Mouse (Mus musculus): ENCODE results near the gene Dlg2.

GRCm38 (mm10) chr7:91212236-91212635 is 735.8 kb downstream of the Dlg2 start:
- TF ChIP-seq CTCF (IDR thresholded peaks at IDR 0.05; ENCODE audit: control insufficient read depth, insufficient read depth, insufficient read length) = no peak
- TF ChIP-seq MYOG (IDR thresholded peaks at IDR 0.05; ENCODE audit: control insufficient read depth, extremely low read depth, insufficient read length) = no peak
- no peak for TF ChIP-seq MYOD1 (IDR thresholded peaks at IDR 0.05; ENCODE audit: control insufficient read depth, insufficient read length, low read depth)
- TF ChIP-seq USF1 (IDR thresholded peaks at IDR 0.05; ENCODE audit: low read depth) = no peak
- no peak for TF ChIP-seq CEBPB (IDR thresholded peaks at IDR 0.05; ENCODE audit: low read depth)
- TF ChIP-seq MAX (IDR thresholded peaks at IDR 0.05) = no peak
- TF ChIP-seq FOSL1 (IDR thresholded peaks at IDR 0.05; ENCODE audit: insufficient read depth, low read length, poor library complexity, severe bottlenecking) = no peak

Measured in C2C12 (cell line).